Mouse (Mus musculus) NIH3T3 (cell line): ENCODE measurements around the gene Ndufs8.

ENCODE experiments used
- DNase-seq: peaks from one replicate; pipeline ENCODE4 v3.0.0-alpha.2; 2012; ENCODE audit warnings: low read depth

Ndufs8 gene

GRCm38 (mm10) chr19:3930262-3931057 is 17.9 kb upstream of the Ndufs8 start:
- no peak for DNase-seq

- DNase-seq = peak; percentile 94
Observed at GRCm38 (mm10) chr19:3929211-3929941, 16.8 kb upstream of the Ndufs8 start, which contains the start of gene Aldh3b1. Aldh3b1 (minus strand) TSS chr19:3929808.

- DNase-seq = no peak
Observed at GRCm38 (mm10) chr19:3928779-3929178, 16.2 kb upstream of the Ndufs8 start.

GRCm38 (mm10) chr19:3927989-3928388 is 15.4 kb upstream of the Ndufs8 start:
- DNase-seq = no peak

GRCm38 (mm10) chr19:3926685-3927084 is 14.1 kb upstream of the Ndufs8 start:
- no peak for DNase-seq

- peak; percentile 82 for DNase-seq
Observed at GRCm38 (mm10) chr19:3926279-3926678, 13.7 kb upstream of the Ndufs8 start.

- DNase-seq = no peak
Observed at GRCm38 (mm10) chr19:3925859-3926258, 13.3 kb upstream of the Ndufs8 start.

GRCm38 (mm10) chr19:3924868-3925267 is 12.3 kb upstream of the Ndufs8 start:
- DNase-seq = no peak

GRCm38 (mm10) chr19:3924190-3924589 is 11.6 kb upstream of the Ndufs8 start:
- no peak for DNase-seq

- DNase-seq = no peak
Observed at GRCm38 (mm10) chr19:3923586-3923985, 11.0 kb upstream of the Ndufs8 start.

GRCm38 (mm10) chr19:3922661-3923371 is 10.2 kb upstream of the Ndufs8 start:
- DNase-seq = no peak

- no peak for DNase-seq
Observed at GRCm38 (mm10) chr19:3919928-3920327, 7.4 kb upstream of the Ndufs8 start.

GRCm38 (mm10) chr19:3916727-3917126 is 4.2 kb upstream of the Ndufs8 start:
- DNase-seq = no peak

- no peak for DNase-seq
Observed at GRCm38 (mm10) chr19:3914535-3914934, 2.0 kb upstream of the Ndufs8 start.

GRCm38 (mm10) chr19:3913692-3914091 is 1.1 kb upstream of the Ndufs8 start:
- DNase-seq = no peak

GRCm38 (mm10) chr19:3910206-3910605 is 2.4 kb downstream of the Ndufs8 start:
- DNase-seq = no peak

GRCm38 (mm10) chr19:3907876-3908660 is 4.5 kb downstream of the Ndufs8 start:
- DNase-seq = peak; percentile 70

- DNase-seq = peak; percentile 94
Observed at GRCm38 (mm10) chr19:3906795-3907786, 5.5 kb downstream of the Ndufs8 start, which contains the start of gene Tcirg1. Tcirg1 (minus strand) TSS chr19:3907133.

GRCm38 (mm10) chr19:3906326-3906725 is 6.2 kb downstream of the Ndufs8 start:
- DNase-seq = peak; percentile 45

- DNase-seq = peak; percentile 84
Observed at GRCm38 (mm10) chr19:3905261-3905969, 7.2 kb downstream of the Ndufs8 start.
